Mouse (Mus musculus) limb, embryonic 13.5 days (tissue): ENCODE data around the gene Gm11733. TPM values are rescaled to one million over a fixed set of nuclear protein-coding genes. Genes with fewer than 3 reads are reported as not detected.

ENCODE experiments used
- ATAC-seq: fragments of 200-750 bp; cut with Nextera tagmentation; 2 replicates; pipeline ENCODE4 v1.8.0; 2017; ENCODE audit warnings: low read depth, moderate number of reproducible peaks, moderate TSS enrichment; ENCODE audit not compliant: low FRiP score
- H3K27ac ChIP-seq: fragments of 300-500 bp; sonication (generic); 2 replicates; pipeline ENCODE4 v1.5.1; 2015; ENCODE audit warnings: inconsistent platforms, mild to moderate bottlenecking, moderate library complexity
- H3K27me3 ChIP-seq: fragments of 300-500 bp; sonication (generic); 2 replicates; pipeline ENCODE4 v1.6.1; 2015; ENCODE audit warnings: mild to moderate bottlenecking, inconsistent platforms
- H3K36me3 ChIP-seq: fragments of 300-500 bp; sonication (generic); 2 replicates; pipeline ENCODE4 v1.6.1; 2015; ENCODE audit warnings: inconsistent platforms, mild to moderate bottlenecking, moderate library complexity
- H3K4me1 ChIP-seq: fragments of 300-500 bp; sonication (generic); 2 replicates; pipeline ENCODE4 v1.6.1; 2015; ENCODE audit warnings: inconsistent platforms
- H3K4me2 ChIP-seq: fragments of 300-500 bp; sonication (generic); replicated peaks from 2 replicates; pipeline ENCODE4 v1.6.1; 2015; ENCODE audit warnings: inconsistent platforms, mild to moderate bottlenecking, moderate library complexity
- H3K4me3 ChIP-seq: fragments of 300-500 bp; sonication (generic); 2 replicates; pipeline ENCODE4 v1.5.1; 2015; ENCODE audit warnings: moderate library complexity, mild to moderate bottlenecking, inconsistent platforms
- H3K9ac ChIP-seq: fragments of 300-500 bp; sonication (generic); 2 replicates; pipeline ENCODE4 v1.6.1; 2015; ENCODE audit warnings: mild to moderate bottlenecking, inconsistent platforms
- H3K9me3 ChIP-seq: fragments of 300-500 bp; sonication (generic); 2 replicates; pipeline ENCODE4 v1.6.1; 2016; ENCODE audit warnings: inconsistent platforms
- WGBS: fragments of 180-500 bp; shearing (Covaris S2); methylation state at CpG from one replicate; pipeline ENCODE4 v1.1.7; 2015; 5-methylcytosine and 5-hydroxymethylcytosine counted together
- polyA plus RNA-seq: library from polyadenylated mRNA; unstranded; fragments of >200 nt; fragmentation: Nextera tagmentation; extraction: Ambion mirVana; gene quantifications from 2 replicates; pipeline ENCODE4 v1.2.1, GENCODE M21; 2015

Gene Gm11733
- polyA plus RNA-seq, 1 experiment from 2014 or later: not detected

GRCm38 (mm10) chr11:117466911-117467310, 17.3 kb upstream of the Gm11733 start:
- H3K9me3 ChIP-seq: no peaks in the 10 kb centered on the region
- no peaks in the 10 kb centered on the region for H3K36me3 ChIP-seq
- H3K4me3 ChIP-seq: no peak overlapping the region
- H3K27ac ChIP-seq: no peak overlapping the region
- ATAC-seq: no peak
- peaks cover 11% of the 10 kb centered on the region for H3K27me3 ChIP-seq
- H3K4me2 ChIP-seq: no peak overlapping the region
- 80% methylated on average over 7 of the region's 7 CpGs for WGBS
- no peak overlapping the region for H3K9ac ChIP-seq
- peaks cover 44% of the 10 kb centered on the region for H3K4me1 ChIP-seq

- no peak overlapping the region for H3K4me2 ChIP-seq
- ATAC-seq: no peak
- H3K27me3 ChIP-seq: no peaks in the 10 kb centered on the region
- no peak overlapping the region for H3K4me3 ChIP-seq
- H3K27ac ChIP-seq: no peak overlapping the region
- no peaks in the 10 kb centered on the region for H3K9me3 ChIP-seq
- no peaks in the 10 kb centered on the region for H3K36me3 ChIP-seq
- WGBS: 44% methylated on average over 6 of the region's 6 CpGs
- peaks cover 28% of the 10 kb centered on the region for H3K4me1 ChIP-seq
- no peak overlapping the region for H3K9ac ChIP-seq
Observed at GRCm38 (mm10) chr11:117468585-117469363, 15.4 kb upstream of the Gm11733 start.

- no peak overlapping the region for H3K4me2 ChIP-seq
- H3K4me3 ChIP-seq: no peak overlapping the region
- no peak overlapping the region for H3K9ac ChIP-seq
- H3K27ac ChIP-seq: no peak overlapping the region
- peaks cover 28% of the 10 kb centered on the region for H3K4me1 ChIP-seq
- H3K36me3 ChIP-seq: no peaks in the 10 kb centered on the region
- 49% methylated on average over 5 of the region's 5 CpGs for WGBS
- H3K27me3 ChIP-seq: no peaks in the 10 kb centered on the region
- H3K9me3 ChIP-seq: no peaks in the 10 kb centered on the region
- ATAC-seq: no peak
Observed at GRCm38 (mm10) chr11:117469724-117470123, 14.4 kb upstream of the Gm11733 start.

DNA sequence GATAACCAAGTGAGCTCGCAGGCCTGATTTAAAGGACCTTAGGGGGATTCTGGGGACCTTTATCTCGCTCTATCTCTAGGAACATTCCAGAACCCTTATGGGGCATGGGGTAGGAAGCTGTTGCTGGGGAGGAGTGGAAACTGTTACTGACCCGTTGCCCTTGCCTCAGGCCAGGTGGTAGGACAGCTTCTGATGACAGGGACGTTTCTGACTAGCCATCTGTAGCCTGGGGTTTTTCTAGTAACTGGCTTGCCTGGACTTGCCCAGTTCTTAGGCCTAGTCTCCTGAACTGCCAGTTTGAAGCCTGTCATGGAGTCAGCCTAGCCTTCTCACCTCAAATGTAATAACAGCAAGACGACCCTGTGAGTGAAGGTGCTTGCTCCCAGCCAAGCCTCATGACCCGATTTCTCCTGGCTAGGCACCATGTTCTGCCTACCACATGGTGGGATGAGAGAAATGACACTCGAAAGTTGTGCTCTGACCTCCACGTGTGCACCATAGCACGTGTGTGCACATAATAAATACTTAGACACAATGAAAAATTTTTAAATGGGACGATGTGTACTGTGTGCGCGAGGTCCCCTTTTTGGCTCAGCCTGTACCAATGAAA, 13.5 kb upstream of the Gm11733 start:
- H3K27ac ChIP-seq: no peak overlapping the region
- WGBS: 81% methylated on average over 12 of the region's 12 CpGs

GRCm38 (mm10) chr11:117471625-117472283, 12.4 kb upstream of the Gm11733 start:
- Histone ChIP-seq H3K9me3 (no peaks in the 10 kb centered on the region), H3K9ac (no peak overlapping the region), H3K36me3 (no peaks in the 10 kb centered on the region), H3K4me3 (no peak overlapping the region), H3K27me3 (no peaks in the 10 kb centered on the region), H3K4me1 (peaks cover 23% of the 10 kb centered on the region), H3K4me2 (no peak overlapping the region), H3K27ac (no peak overlapping the region)
- ATAC-seq: no peak
- WGBS: 64% methylated on average over 14 of the region's 14 CpGs

More for the DNA sequence above, 13.5 kb upstream of the Gm11733 start:
- no peak for ATAC-seq
- no peaks in the 10 kb centered on the region for H3K9me3 ChIP-seq
- H3K27me3 ChIP-seq: no peaks in the 10 kb centered on the region
- H3K4me1 ChIP-seq: peaks cover 22% of the 10 kb centered on the region
- H3K4me2 ChIP-seq: no peak overlapping the region
- H3K9ac ChIP-seq: no peak overlapping the region
- no peaks in the 10 kb centered on the region for H3K36me3 ChIP-seq
- H3K4me3 ChIP-seq: no peak overlapping the region

DNA sequence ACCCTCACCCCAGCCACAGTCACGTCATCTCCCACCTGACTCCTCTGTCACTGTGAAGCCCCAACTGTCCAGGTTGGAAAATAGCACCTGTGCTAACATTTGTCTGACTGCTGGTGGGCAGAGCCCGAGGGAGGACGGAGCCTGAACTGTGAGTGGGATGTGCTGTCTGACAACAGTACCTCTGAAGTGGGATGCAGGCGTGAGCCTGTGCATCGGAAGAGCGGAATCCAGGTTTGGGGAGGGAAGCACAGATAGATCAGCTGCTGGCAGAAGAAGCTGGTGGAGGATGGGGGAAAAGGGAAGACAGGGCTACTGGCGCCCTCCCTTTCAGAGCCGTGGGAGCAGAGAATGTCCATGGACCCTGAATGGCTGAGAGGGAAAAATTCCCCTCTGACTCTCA, 11.3 kb upstream of the Gm11733 start:
- H3K9me3 ChIP-seq: peaks cover 6% of the 10 kb centered on the region
- peaks cover 23% of the 10 kb centered on the region for H3K4me1 ChIP-seq
- H3K36me3 ChIP-seq: no peaks in the 10 kb centered on the region; the same call in 1 of the 2 replicates
- 79% methylated on average over 8 of the region's 8 CpGs for WGBS
- H3K27ac ChIP-seq: no peak overlapping the region
- H3K9ac ChIP-seq: no peak overlapping the region
- no peak for ATAC-seq
- no peak overlapping the region for H3K4me3 ChIP-seq
- no peaks in the 10 kb centered on the region for H3K27me3 ChIP-seq
- H3K4me2 ChIP-seq: no peak overlapping the region

DNA sequence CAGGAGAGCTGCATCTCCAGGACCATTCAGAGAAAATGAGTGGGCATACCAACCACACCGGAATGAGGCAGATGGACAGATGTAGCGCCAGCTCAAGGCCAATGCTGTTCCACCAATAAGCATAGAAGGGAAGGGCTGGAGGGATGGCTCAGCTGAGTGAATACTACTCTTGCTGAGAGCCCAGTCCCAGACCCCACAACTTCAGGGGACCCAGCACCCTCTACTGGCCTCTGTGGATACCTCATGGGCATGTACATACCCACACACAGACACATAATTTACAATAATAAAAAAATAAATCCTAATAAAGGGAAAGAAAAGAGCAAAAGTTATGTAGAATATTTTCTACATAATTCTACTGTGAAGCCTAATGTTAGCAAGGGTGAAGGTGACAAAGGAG, 9.0 kb upstream of the Gm11733 start:
- no peak for ATAC-seq
- whole genome bisulfite sequencing: 100% methylated on average over 2 of the region's 2 CpGs
- Histone ChIP-seq H3K9ac (no peak overlapping the region), H3K36me3 (no peaks in the 10 kb centered on the region; the same call in 1 of the 2 replicates), H3K4me2 (no peak overlapping the region), H3K9me3 (peaks cover 6% of the 10 kb centered on the region), H3K4me3 (no peak overlapping the region), H3K27ac (no peak overlapping the region), H3K27me3 (no peaks in the 10 kb centered on the region), H3K4me1 (peaks cover 25% of the 10 kb centered on the region)

GRCm38 (mm10) chr11:117475669-117476068, 8.5 kb upstream of the Gm11733 start:
- Histone ChIP-seq H3K36me3 (no peaks in the 10 kb centered on the region; the same call in 1 of the 2 replicates), H3K4me1 (peaks cover 27% of the 10 kb centered on the region), H3K4me2 (peak overlapping the region; percentile 54), H3K27ac (no peak overlapping the region), H3K27me3 (no peaks in the 10 kb centered on the region), H3K9me3 (peaks cover 6% of the 10 kb centered on the region), H3K9ac (no peak overlapping the region), H3K4me3 (peak overlapping the region; percentile 10; the same call in 1 of the 2 replicates)
- 0 out of 2 replicates have a peak, but pooled peaks have one; percentile 43 for ATAC-seq
- 22% methylated on average over 10 of the region's 10 CpGs for WGBS

DNA sequence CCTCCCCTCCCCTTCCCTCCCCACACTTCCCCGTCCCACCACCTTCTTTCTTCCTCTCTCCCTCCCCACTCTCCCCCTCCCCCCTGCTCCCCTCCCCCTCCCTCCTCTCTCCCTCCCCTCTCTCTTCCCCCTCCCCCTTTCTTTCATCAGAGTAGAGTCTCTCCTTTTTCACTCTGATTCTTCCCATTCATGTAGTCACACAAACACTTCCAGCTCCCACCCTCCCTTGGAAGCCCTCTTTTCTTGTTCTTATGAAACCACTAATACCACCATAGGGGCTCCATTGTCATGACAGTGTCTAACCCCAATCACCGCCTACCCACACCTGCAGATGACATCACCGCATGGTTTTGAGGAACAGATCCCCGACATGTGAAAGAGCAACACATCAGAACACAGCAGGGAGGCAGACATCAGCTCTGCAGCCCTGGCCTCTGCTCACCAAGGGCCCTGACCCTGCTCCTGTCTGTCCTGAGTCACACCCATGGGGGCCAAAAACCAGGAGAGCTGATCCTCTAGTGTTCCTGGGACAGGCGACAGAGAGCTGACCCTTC, 7.5 kb upstream of the Gm11733 start:
- H3K4me1 ChIP-seq: peaks cover 29% of the 10 kb centered on the region
- H3K4me2 ChIP-seq: no peak overlapping the region
- 78% methylated on average over 5 of the region's 5 CpGs for WGBS
- H3K27ac ChIP-seq: no peak overlapping the region
- peaks cover 6% of the 10 kb centered on the region for H3K9me3 ChIP-seq
- ATAC-seq: no peak
- no peaks in the 10 kb centered on the region; the same call in 1 of the 2 replicates for H3K36me3 ChIP-seq
- no peak overlapping the region for H3K4me3 ChIP-seq
- H3K27me3 ChIP-seq: no peaks in the 10 kb centered on the region
- no peak overlapping the region for H3K9ac ChIP-seq

GRCm38 (mm10) chr11:117478271-117479006, 5.7 kb upstream of the Gm11733 start:
- 62% methylated on average over 10 of the region's 10 CpGs for WGBS
- peak overlapping the region; percentile 87; the same call in 1 of the 2 replicates for H3K27ac ChIP-seq
- peaks cover 46% of the 10 kb centered on the region for H3K4me1 ChIP-seq
- H3K4me3 ChIP-seq: no peak overlapping the region
- no peak overlapping the region for H3K9ac ChIP-seq
- ATAC-seq: no peak
- peak overlapping the region; percentile 46; the same call in 1 of the 2 replicates for H3K4me2 ChIP-seq
- peaks cover 6% of the 10 kb centered on the region for H3K9me3 ChIP-seq
- H3K27me3 ChIP-seq: no peaks in the 10 kb centered on the region
- no peaks in the 10 kb centered on the region; the same call in 1 of the 2 replicates for H3K36me3 ChIP-seq

- Histone ChIP-seq H3K4me2 (peak overlapping the region; percentile 46), H3K4me1 (peaks cover 51% of the 10 kb centered on the region), H3K27me3 (no peaks in the 10 kb centered on the region), H3K4me3 (no peak overlapping the region), H3K27ac (peak overlapping the region; percentile 87), H3K36me3 (no peaks in the 10 kb centered on the region; the same call in 1 of the 2 replicates), H3K9ac (peak overlapping the region; percentile 31), H3K9me3 (peaks cover 6% of the 10 kb centered on the region)
- ATAC-seq: no peak
- 7% methylated on average over 13 of the region's 13 CpGs for WGBS
Observed at GRCm38 (mm10) chr11:117479007-117479719, 5.0 kb upstream of the Gm11733 start.
